Mouse (Mus musculus): ENCODE data around the gene Qtrt1. TPM values are rescaled to one million over a fixed set of nuclear protein-coding genes. Genes with fewer than 3 reads are reported as not detected.
A peak's percentile ranks its signal among the peaks of the same experiment; 100 is the strongest.
"Not testable (repeated sequence)": the region's sequence is repeated elsewhere in the genome, so short reads cannot be mapped to it uniquely, and the experiment has no call there.

Qtrt1 gene
- polyA plus RNA-seq, 1 experiment from 2014 or later, result 30.8 TPM

DNA sequence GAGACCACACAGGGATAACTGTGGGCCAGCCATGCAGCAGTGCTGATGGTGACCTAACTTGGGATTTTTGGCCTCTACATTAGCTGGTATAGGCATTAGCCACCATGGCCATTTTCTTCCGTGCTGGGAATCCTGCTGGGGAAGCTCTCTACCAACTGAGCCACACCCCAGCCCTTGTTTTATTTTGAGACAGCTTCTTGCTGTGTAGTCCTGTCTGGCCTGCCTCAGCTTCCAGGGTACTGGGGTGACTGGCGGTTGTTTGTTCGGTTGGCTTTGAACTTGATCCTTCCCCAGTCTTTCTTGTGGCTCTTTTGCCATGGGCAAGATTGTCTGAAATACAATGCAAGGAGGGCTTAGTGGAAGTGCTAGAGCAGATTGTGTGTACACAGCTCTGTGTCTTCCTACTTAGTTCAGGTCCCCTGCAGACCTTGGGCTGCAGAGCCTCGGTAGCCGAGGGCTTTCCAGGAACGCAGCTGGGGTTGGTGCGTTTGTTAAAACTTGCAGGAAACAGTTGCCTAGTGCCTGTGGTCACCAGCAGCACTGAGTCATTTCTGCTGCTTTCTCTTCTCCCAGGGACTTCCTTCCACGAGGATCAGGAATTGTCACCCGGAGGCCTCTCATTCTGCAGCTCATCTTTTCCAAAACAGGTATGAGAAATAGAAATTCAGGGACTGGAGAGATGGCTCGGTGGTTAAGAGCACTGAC lies 45.4 kb downstream of the Qtrt1 start:
- Histone ChIP-seq H3K27ac (replicated peaks) (no peak overlapping the region), H3K4me1 (replicated peaks; ENCODE audit: control insufficient read depth, insufficient read depth) (peaks cover 3% of the 10 kb centered on the region), H3K9ac (ENCODE audit: low read length) (no peak overlapping the region), H3K4me2 (replicated peaks; ENCODE audit: low read depth) (no peak overlapping the region), H3K27me3 (ENCODE audit: control insufficient read depth, insufficient read depth, low read length) (no peaks in the 10 kb centered on the region), H3K9me3 (ENCODE audit: control insufficient read depth, low read length) (no peaks in the 10 kb centered on the region), H3K4me3 (ENCODE audit: low read depth, low read length) (no peak overlapping the region), H3K36me3 (ENCODE audit: control insufficient read depth, insufficient read depth, low read length) (peaks cover 3% of the 10 kb centered on the region; the same call in 1 of the 2 replicates)
- 60% methylated on average over 10 of the region's 10 CpGs for WGBS
- ATAC-seq (ENCODE audit: low FRiP score, low TSS enrichment) (no peak), DNase-seq (ENCODE audit: low spot score) (no peak)
- TF ChIP-seq EP300 (optimal IDR thresholded peaks at IDR 0.05) (no peak), CTCF (IDR thresholded peaks at IDR 0.05; ENCODE audit: low read depth) (no peak)

DNA sequence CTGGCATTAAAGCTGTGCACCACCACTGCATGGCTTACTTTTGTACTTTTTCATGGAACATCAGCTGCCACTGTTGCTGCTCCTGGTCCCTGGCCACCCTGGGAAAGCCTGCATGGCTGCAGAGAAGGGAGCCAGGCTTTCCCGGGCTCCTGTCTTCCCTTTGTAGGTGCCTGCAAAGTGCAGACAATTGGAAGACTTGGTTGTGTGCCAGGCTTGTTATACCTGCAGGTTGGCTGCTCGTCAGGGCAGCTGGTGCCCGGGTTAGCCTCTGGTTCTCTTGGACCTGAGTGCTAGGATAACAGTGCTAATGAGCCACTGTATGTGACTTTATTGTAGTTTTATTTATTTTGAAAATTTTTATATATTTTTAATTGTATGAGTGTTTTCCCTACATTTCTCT lies 47.2 kb downstream of the Qtrt1 start:
- no peaks in the 10 kb centered on the region for H3K27me3 ChIP-seq (ENCODE audit: control insufficient read depth, insufficient read depth, low read length)
- no peaks in the 10 kb centered on the region for H3K4me1 ChIP-seq (replicated peaks; ENCODE audit: control insufficient read depth, insufficient read depth)
- ATAC-seq (ENCODE audit: low FRiP score, low TSS enrichment) (no peak), DNase-seq (ENCODE audit: low spot score) (no peak)
- no peak overlapping the region for H3K27ac ChIP-seq (replicated peaks)
- H3K36me3 ChIP-seq (ENCODE audit: control insufficient read depth, insufficient read depth, low read length), result peaks cover 7% of the 10 kb centered on the region; the same call in 1 of the 2 replicates
- H3K9ac ChIP-seq (ENCODE audit: low read length), result no peak overlapping the region
- TF ChIP-seq EP300 (optimal IDR thresholded peaks at IDR 0.05), result no peak
- no peak overlapping the region for H3K4me3 ChIP-seq (ENCODE audit: low read depth, low read length)
- H3K4me2 ChIP-seq (replicated peaks; ENCODE audit: low read depth), result no peak overlapping the region
- WGBS, result 92% methylated on average over 3 of the region's 3 CpGs
- H3K9me3 ChIP-seq (ENCODE audit: control insufficient read depth, low read length), result no peaks in the 10 kb centered on the region

DNA sequence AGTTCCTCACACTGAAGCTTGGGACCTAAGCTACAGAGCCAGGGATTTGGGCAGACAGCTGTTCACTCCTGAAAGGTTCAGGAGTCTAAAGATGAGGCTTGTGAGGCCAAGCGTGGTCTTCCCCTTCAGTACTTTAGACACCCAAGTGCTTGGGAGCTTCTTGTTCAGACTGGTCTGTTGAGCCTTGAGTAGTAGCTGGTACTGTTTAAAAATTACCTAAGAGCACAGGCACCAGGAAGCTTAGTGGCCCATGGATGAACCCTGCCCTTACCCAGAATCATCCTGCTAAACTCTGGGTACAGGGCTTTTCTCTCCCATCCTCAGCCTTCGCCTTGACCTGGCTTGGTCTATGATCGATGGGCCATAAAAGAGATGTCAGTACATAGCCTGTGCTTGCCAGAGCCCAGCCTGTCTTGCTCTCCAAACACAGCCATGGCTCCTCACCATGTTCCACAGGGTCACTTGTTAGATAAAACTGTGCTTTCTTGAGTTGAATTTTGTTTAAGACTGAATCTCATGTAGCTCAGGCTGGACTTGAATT lies 48.8 kb downstream of the Qtrt1 start:
- no peak overlapping the region for H3K4me2 ChIP-seq (replicated peaks; ENCODE audit: low read depth)
- H3K36me3 ChIP-seq (ENCODE audit: control insufficient read depth, insufficient read depth, low read length), result peaks cover 7% of the 10 kb centered on the region; the same call in 1 of the 2 replicates
- no peaks in the 10 kb centered on the region for H3K27me3 ChIP-seq (ENCODE audit: control insufficient read depth, insufficient read depth, low read length)
- no peak overlapping the region for H3K4me3 ChIP-seq (ENCODE audit: low read depth, low read length)
- H3K4me1 ChIP-seq (replicated peaks; ENCODE audit: control insufficient read depth, insufficient read depth), result no peaks in the 10 kb centered on the region
- 92% methylated on average over 3 of the region's 3 CpGs for WGBS
- no peak overlapping the region for H3K27ac ChIP-seq (replicated peaks)
- no peak for TF ChIP-seq CTCF (IDR thresholded peaks at IDR 0.05; ENCODE audit: low read depth)
- no peak for TF ChIP-seq EP300 (optimal IDR thresholded peaks at IDR 0.05)
- ATAC-seq (ENCODE audit: low FRiP score, low TSS enrichment) (no peak), DNase-seq (ENCODE audit: low spot score) (no peak)
- no peak overlapping the region for H3K9ac ChIP-seq (ENCODE audit: low read length)
- H3K9me3 ChIP-seq (ENCODE audit: control insufficient read depth, low read length), result no peaks in the 10 kb centered on the region

DNA sequence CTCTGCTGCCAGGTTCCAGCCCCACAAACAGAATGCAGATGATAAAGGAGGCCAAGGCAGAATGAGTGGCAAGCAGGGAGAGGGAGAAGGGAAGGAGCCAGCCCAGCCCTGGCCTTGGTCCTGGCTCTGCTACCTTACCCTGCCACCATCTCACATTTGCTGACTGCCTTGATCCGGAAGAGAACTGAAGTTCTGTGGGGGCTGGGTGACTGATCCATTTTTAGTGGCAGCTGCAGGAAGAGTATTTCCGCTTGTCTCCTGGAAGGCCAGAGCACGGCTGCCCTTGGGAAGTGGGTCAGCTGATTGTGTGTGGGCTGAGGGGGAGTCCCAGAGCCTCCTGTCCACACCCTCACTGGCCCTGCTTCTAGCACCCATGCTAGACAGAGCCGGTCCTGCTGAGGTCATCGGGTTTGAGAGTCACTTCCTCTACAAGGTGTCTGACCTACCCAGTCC lies 51.5 kb downstream of the Qtrt1 start:
- no peaks in the 10 kb centered on the region for H3K27me3 ChIP-seq (ENCODE audit: control insufficient read depth, insufficient read depth, low read length)
- no peaks in the 10 kb centered on the region for H3K4me1 ChIP-seq (replicated peaks; ENCODE audit: control insufficient read depth, insufficient read depth)
- ATAC-seq (ENCODE audit: low FRiP score, low TSS enrichment) (peak; percentile 74), DNase-seq (ENCODE audit: low spot score) (peak; percentile 29)
- H3K4me3 ChIP-seq (ENCODE audit: low read depth, low read length), result no peak overlapping the region
- H3K9ac ChIP-seq (ENCODE audit: low read length), result no peak overlapping the region
- H3K36me3 ChIP-seq (ENCODE audit: control insufficient read depth, insufficient read depth, low read length), result peaks cover 10% of the 10 kb centered on the region; the same call in 1 of the 2 replicates
- TF ChIP-seq EP300 (optimal IDR thresholded peaks at IDR 0.05) (no peak), CTCF (IDR thresholded peaks at IDR 0.05; ENCODE audit: low read depth) (no peak)
- WGBS, result 44% methylated on average over 5 of the region's 5 CpGs
- H3K9me3 ChIP-seq (ENCODE audit: control insufficient read depth, low read length), result no peaks in the 10 kb centered on the region
- no peak overlapping the region for H3K4me2 ChIP-seq (replicated peaks; ENCODE audit: low read depth)
- H3K27ac ChIP-seq (replicated peaks), result peak overlapping the region; percentile 30; the same call in 1 of the 2 replicates

DNA sequence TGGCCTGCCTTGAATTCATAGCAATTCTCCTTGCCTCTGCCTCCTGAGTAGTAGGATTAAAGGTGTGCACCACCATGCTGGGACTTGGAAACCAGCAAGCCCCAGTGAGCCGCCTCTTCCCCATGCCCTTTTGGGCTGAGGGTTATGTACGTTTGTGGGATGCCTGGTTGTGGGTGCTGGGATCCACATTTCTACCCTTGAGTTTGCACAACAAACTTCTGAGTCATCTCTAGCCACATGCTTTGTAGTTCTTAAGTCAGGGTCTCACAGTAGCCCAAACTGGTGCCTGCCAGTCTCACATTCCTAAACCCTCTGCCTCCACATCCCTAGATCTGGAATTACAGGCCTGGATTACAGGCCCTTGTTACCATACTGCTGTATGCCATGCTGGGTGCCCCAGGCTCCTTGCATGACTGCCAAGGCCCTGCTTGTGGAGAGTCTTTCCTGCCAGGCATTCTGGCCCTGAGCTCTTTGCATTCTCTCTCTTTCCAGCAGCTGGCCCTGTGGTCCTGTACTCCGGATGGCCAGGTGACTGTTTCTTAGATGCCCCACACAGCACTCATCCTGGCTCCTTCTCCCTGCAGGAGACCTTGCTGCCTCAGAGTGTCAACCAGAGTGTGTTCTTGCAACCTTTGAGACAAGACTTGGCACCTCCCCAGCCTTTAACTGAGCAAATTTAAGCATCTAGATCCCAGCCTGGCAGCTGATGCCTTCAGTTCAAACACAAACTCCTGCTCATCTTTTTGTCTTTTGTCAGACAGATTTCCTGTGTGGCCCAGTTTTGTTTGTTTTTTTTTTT lies 52.3 kb downstream of the Qtrt1 start:
- Histone ChIP-seq H3K4me1 (replicated peaks; ENCODE audit: control insufficient read depth, insufficient read depth) (no peaks in the 10 kb centered on the region), H3K4me2 (replicated peaks; ENCODE audit: low read depth) (no peak overlapping the region), H3K36me3 (ENCODE audit: control insufficient read depth, insufficient read depth, low read length) (peaks cover 10% of the 10 kb centered on the region; the same call in 1 of the 2 replicates), H3K9me3 (ENCODE audit: control insufficient read depth, low read length) (no peaks in the 10 kb centered on the region), H3K27ac (replicated peaks) (no peak overlapping the region), H3K4me3 (ENCODE audit: low read depth, low read length) (no peak overlapping the region), H3K9ac (ENCODE audit: low read length) (no peak overlapping the region), H3K27me3 (ENCODE audit: control insufficient read depth, insufficient read depth, low read length) (no peaks in the 10 kb centered on the region)
- no peak for ATAC-seq (ENCODE audit: low FRiP score, low TSS enrichment)
- no peak for DNase-seq (ENCODE audit: low spot score)
- TF ChIP-seq CTCF (IDR thresholded peaks at IDR 0.05; ENCODE audit: low read depth), result no peak
- TF ChIP-seq EP300 (optimal IDR thresholded peaks at IDR 0.05), result no peak
- WGBS, result 81% methylated on average over 3 of the region's 3 CpGs

DNA sequence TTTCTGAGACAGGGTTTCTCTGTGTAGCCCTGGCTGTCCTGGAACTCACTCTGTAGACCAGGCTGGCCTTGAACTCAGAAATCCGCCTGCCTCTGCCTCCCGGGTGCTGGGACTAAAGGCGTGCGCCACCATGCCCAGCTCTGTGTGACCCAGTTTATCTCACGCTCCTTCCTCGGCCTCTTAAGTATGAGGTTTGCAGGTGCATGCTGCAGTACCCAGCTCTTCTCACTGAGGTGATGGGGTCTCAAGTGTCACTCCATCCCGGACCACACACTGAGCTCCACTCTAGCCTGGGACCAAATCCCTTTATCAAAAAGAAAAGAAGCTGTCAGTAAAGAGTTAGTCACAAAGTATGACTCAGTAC lies 52.9 kb downstream of the Qtrt1 start:
- H3K4me3 ChIP-seq (ENCODE audit: low read depth, low read length); H3K9me3 ChIP-seq (ENCODE audit: control insufficient read depth, low read length); H3K27ac ChIP-seq (replicated peaks); H3K27me3 ChIP-seq (ENCODE audit: control insufficient read depth, insufficient read depth, low read length); DNase-seq (ENCODE audit: low spot score); H3K9ac ChIP-seq (ENCODE audit: low read length); H3K4me1 ChIP-seq (replicated peaks; ENCODE audit: control insufficient read depth, insufficient read depth); ATAC-seq (ENCODE audit: low FRiP score, low TSS enrichment); H3K36me3 ChIP-seq (ENCODE audit: control insufficient read depth, insufficient read depth, low read length); H3K4me2 ChIP-seq (replicated peaks; ENCODE audit: low read depth): not testable (repeated sequence)
- WGBS, result 87% methylated on average over 7 of the region's 7 CpGs

All from stomach, postnatal 0 days (tissue).